11 mouse cellular contexts compared by ENCODE assay signal in the genomic region with DNA sequence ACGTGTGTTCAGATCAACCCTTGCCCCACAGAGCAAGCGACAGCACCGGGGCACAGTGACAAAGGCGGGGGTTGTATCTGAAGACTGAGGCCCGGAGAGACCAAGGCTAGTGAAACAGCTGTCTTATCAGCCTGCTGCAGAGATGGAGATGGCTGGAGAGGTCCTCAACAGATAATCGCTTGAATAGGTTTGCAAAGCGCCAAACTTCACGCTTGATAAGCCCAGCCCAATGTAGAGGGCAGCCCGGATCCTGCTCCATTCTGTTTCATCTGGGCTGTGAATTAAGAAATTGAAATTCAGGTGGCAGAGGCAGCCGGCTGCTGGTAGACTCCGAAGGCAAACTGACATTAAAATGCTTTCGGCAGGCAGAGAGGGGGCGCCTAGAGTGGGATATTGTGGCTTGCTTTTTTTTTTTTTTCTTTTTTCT. TPM values are rescaled to one million over a fixed set of nuclear protein-coding genes. Genes with fewer than 3 reads are reported as not detected.
DNase-seq lines count a peak whose midpoint lies in the region; ATAC-seq lines count a peak whose summit lies in the region.
"Had no signal": no experiment of that assay in that cellular context is flagged by ENCODE, and none has a peak within 500 bp of the region (broad histone marks: within the 10 kb centered on the region; RNA-seq: fewer than 3 reads in every experiment).

No protein-coding gene starts in this region.

- peak; percentile 46 for ATAC-seq in hindbrain, embryonic 12.5 days (ENCODE audit: low FRiP score)
- peak; percentile 31; the same call in 1 of the 2 replicates for ATAC-seq in midbrain, embryonic 16.5 days

- peak; percentile 14 for DNase-seq in embryo, embryonic 10 days (ENCODE audit: low spot score)
- DNase-seq in embryo, embryonic 10.5 days (ENCODE audit: low spot score), result no peak
- no peak for DNase-seq in embryonic facial prominence, embryonic 10.5 days (ENCODE audit: low spot score)
- DNase-seq in Muller cell, postnatal 12 days (ENCODE audit: inconsistent ontology term), result no peak
- no peak for DNase-seq in adrenal gland, adult (ENCODE audit: inconsistent age in 2 of 2, low spot score in 1 of 2)
- DNase-seq in ovary, adult 18-20 months (ENCODE audit: low spot score), result no peak
- DNase-seq: cerebellum, postnatal 36 days; kidney, postnatal 14 days had no signal

- WGBS in embryonic facial prominence, embryonic 10.5 days, result 2% methylated on average over 13 of the region's 13 CpGs
- 0% methylated on average over 13 of the region's 13 CpGs for WGBS in hindbrain, embryonic 12.5 days
- WGBS in midbrain, embryonic 16.5 days, result under 1% methylated on average over 13 of the region's 13 CpGs

- peak overlapping the region; percentile 43 for H3K4me3 ChIP-seq in embryonic facial prominence, embryonic 10.5 days
- H3K4me3 ChIP-seq in hindbrain, embryonic 12.5 days, result peak overlapping the region; percentile 34
- H3K4me3 ChIP-seq in midbrain, embryonic 16.5 days (ENCODE audit: low read depth, low read length), result peak overlapping the region; percentile 41
- H3K4me3 ChIP-seq: limb, embryonic 15.5 days had no signal

- peaks cover 22% of the 10 kb centered on the region for H3K4me1 ChIP-seq in embryonic facial prominence, embryonic 10.5 days
- H3K4me1 ChIP-seq in hindbrain, embryonic 12.5 days, result peaks cover 15% of the 10 kb centered on the region
- peaks cover 13% of the 10 kb centered on the region for H3K4me1 ChIP-seq in midbrain, embryonic 16.5 days (ENCODE audit: control insufficient read depth, insufficient read depth, low read length)

- H3K27me3 ChIP-seq in embryonic facial prominence, embryonic 10.5 days (replicated peaks; ENCODE audit: low read depth, poor library complexity, severe bottlenecking), result peaks cover 36% of the 10 kb centered on the region
- H3K27me3 ChIP-seq in hindbrain, embryonic 12.5 days, result no peaks in the 10 kb centered on the region
- no peaks in the 10 kb centered on the region for H3K27me3 ChIP-seq in midbrain, embryonic 16.5 days (ENCODE audit: control insufficient read depth, insufficient read depth, low read depth, low read length)

- H3K36me3 ChIP-seq in embryonic facial prominence, embryonic 10.5 days (replicated peaks), result no peaks in the 10 kb centered on the region
- H3K36me3 ChIP-seq in hindbrain, embryonic 12.5 days, result no peaks in the 10 kb centered on the region
- H3K36me3 ChIP-seq in midbrain, embryonic 16.5 days (ENCODE audit: control insufficient read depth, insufficient read depth, low read length), result no peaks in the 10 kb centered on the region
- H3K36me3 ChIP-seq: limb, embryonic 15.5 days had no signal

- peak overlapping the region; percentile 63 for H3K4me2 ChIP-seq in hindbrain, embryonic 12.5 days (replicated peaks)
- peak overlapping the region; percentile 81 for H3K4me2 ChIP-seq in midbrain, embryonic 16.5 days (ENCODE audit: low read length)
- H3K4me2 ChIP-seq: limb, embryonic 15.5 days had no signal

- no peak overlapping the region for H3K27ac ChIP-seq in embryonic facial prominence, embryonic 10.5 days (replicated peaks)
- H3K27ac ChIP-seq in hindbrain, embryonic 12.5 days, result peak overlapping the region; percentile 85
- H3K27ac ChIP-seq in midbrain, embryonic 16.5 days (ENCODE audit: low read length), result peak overlapping the region; percentile 67
- H3K27ac ChIP-seq: limb, embryonic 15.5 days had no signal

- no peaks in the 10 kb centered on the region for H3K9me3 ChIP-seq in embryonic facial prominence, embryonic 10.5 days
- no peaks in the 10 kb centered on the region for H3K9me3 ChIP-seq in hindbrain, embryonic 12.5 days (replicated peaks)
- no peaks in the 10 kb centered on the region for H3K9me3 ChIP-seq in midbrain, embryonic 16.5 days (replicated peaks; ENCODE audit: control insufficient read depth, low read length, poor library complexity, severe bottlenecking)
- H3K9me3 ChIP-seq: limb, embryonic 15.5 days had no signal

- H3K9ac ChIP-seq in hindbrain, embryonic 12.5 days, result peak overlapping the region; percentile 58
- peak overlapping the region; percentile 69 for H3K9ac ChIP-seq in midbrain, embryonic 16.5 days (ENCODE audit: low read depth, low read length)
- H3K9ac ChIP-seq: limb, embryonic 15.5 days had no signal

RNA-seq across cellular contexts. Expression of gene Elavl2, which starts 19.4 kb away (rescaled TPM):
- polyA plus RNA-seq in embryonic facial prominence, embryonic 10.5 days (2016; fragmentation: Nextera tagmentation; extraction: Ambion mirVana), result 16.9 and 22.3 TPM in 2 replicates
- polyA plus RNA-seq in hindbrain, embryonic 12.5 days (2016; fragmentation: Nextera tagmentation; extraction: Ambion mirVana), result 102 and 110 TPM in 2 replicates
- 158 and 161 TPM in 2 replicates for polyA plus RNA-seq in midbrain, embryonic 16.5 days (2015; fragmentation: Nextera tagmentation; extraction: Ambion mirVana)
